ENCODE assay signal across 8 mouse cellular contexts in the genomic region with DNA sequence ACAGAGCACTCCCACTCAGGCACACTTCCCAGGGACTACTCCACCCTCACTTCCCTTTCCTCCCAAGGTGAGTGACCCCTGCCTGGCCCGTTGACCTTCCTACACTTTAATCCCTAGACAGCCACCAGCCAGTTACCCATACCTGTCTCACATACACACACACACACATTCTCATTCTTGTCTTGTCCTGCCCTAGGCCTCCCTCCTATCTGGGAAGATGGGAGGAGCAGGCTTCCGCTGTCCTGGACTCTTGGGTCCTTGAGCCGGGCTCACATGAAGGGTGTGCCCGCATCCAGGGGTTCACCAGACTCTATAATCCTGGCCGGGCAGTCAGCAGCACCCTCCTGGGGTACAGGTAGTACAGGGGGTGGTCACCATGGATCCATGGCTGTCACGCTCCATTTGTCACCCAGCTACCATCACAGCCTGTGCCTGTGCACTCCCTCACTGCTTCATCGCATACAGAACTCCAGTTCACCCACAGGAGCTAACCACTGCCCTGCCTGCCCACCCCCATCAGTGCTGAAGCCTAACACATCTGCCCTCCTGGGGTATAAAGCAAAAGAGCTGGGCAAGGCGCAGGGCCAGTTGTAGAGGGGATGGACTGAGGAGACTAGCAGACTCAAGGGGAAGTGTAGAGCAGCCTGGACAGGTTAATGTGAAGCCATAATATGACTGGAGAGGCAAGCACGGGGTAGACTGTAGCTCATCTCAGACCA. TPM values are rescaled to one million over a fixed set of nuclear protein-coding genes. Genes with fewer than 3 reads are reported as not detected.
A peak's percentile ranks its signal among the peaks of the same experiment; 100 is the strongest.
DNase-seq lines count a peak whose midpoint lies in the region; ATAC-seq and TF ChIP-seq lines count a peak whose summit lies in the region.
"Had no signal": no experiment of that assay in that cellular context is flagged by ENCODE, and none has a peak within 500 bp of the region (broad histone marks: within the 10 kb centered on the region; RNA-seq: fewer than 3 reads in every experiment).

No protein-coding gene starts in this region.

- DNase-seq in lung, postnatal 0 days (ENCODE audit: low spot score): peak; percentile 19
- no peak for DNase-seq in lung, postnatal 10 days
- no peak for DNase-seq in liver, embryonic 11.5 days (ENCODE audit: low spot score)
- DNase-seq in stomach, postnatal 0 days (ENCODE audit: low spot score): no peak
- no peak for DNase-seq in frontal cortex, postnatal 10 days (ENCODE audit: low spot score in 2 of 2)
- no peak for DNase-seq in cerebellum, adult 11-12 months
- DNase-seq: spleen, adult 18-20 months had no signal

- H3K9me3 ChIP-seq in lung, postnatal 0 days (ENCODE audit: low read length): no peaks in the 10 kb centered on the region
- no peaks in the 10 kb centered on the region for H3K9me3 ChIP-seq in forebrain, embryonic 16.5 days (ENCODE audit: control insufficient read depth, low read length)
- H3K9me3 ChIP-seq in liver, embryonic 11.5 days (ENCODE audit: control insufficient read depth, low read length): no peaks in the 10 kb centered on the region
- no peaks in the 10 kb centered on the region for H3K9me3 ChIP-seq in stomach, postnatal 0 days (ENCODE audit: control insufficient read depth, low read length)

- no peak overlapping the region for H3K9ac ChIP-seq in lung, postnatal 0 days (replicated peaks; ENCODE audit: low read depth)
- no peak overlapping the region; the same call in 1 of the 2 replicates for H3K9ac ChIP-seq in forebrain, embryonic 16.5 days (replicated peaks; ENCODE audit: low read depth, low read length)
- H3K9ac ChIP-seq in liver, embryonic 11.5 days (ENCODE audit: low read depth, low read length): peak overlapping the region; percentile 73
- peak overlapping the region; percentile 63; the same call in 1 of the 2 replicates for H3K9ac ChIP-seq in stomach, postnatal 0 days (ENCODE audit: low read length)

- H3K4me2 ChIP-seq in lung, postnatal 0 days (replicated peaks; ENCODE audit: low read depth, low read length): peak overlapping the region; percentile 52
- no peak overlapping the region for H3K4me2 ChIP-seq in forebrain, embryonic 16.5 days (ENCODE audit: low read length)
- peak overlapping the region; percentile 79 for H3K4me2 ChIP-seq in liver, embryonic 11.5 days
- peak overlapping the region; percentile 59; the same call in 1 of the 2 replicates for H3K4me2 ChIP-seq in stomach, postnatal 0 days (replicated peaks; ENCODE audit: low read depth)

- ATAC-seq in lung, postnatal 0 days: no peak
- 0 out of 2 replicates have a peak, but pooled peaks have one; percentile 19 for ATAC-seq in forebrain, embryonic 16.5 days
- no peak for ATAC-seq in liver, embryonic 11.5 days (replicated peaks; ENCODE audit: low FRiP score)
- 0 out of 2 replicates have a peak, but pooled peaks have one; percentile 7 for ATAC-seq in stomach, postnatal 0 days (ENCODE audit: low FRiP score, low TSS enrichment)

- no peak overlapping the region for H3K27ac ChIP-seq in lung, postnatal 0 days (ENCODE audit: low read length)
- no peak overlapping the region for H3K27ac ChIP-seq in forebrain, embryonic 16.5 days (ENCODE audit: low read length)
- peak overlapping the region; percentile 87 for H3K27ac ChIP-seq in liver, embryonic 11.5 days (ENCODE audit: low read depth, low read length)
- peak overlapping the region; percentile 86 for H3K27ac ChIP-seq in stomach, postnatal 0 days (replicated peaks)

- H3K27me3 ChIP-seq in lung, postnatal 0 days (replicated peaks; ENCODE audit: insufficient read depth, low read length): no peaks in the 10 kb centered on the region
- no peaks in the 10 kb centered on the region for H3K27me3 ChIP-seq in forebrain, embryonic 16.5 days (replicated peaks; ENCODE audit: control insufficient read depth, insufficient read depth, low read length)
- H3K27me3 ChIP-seq in liver, embryonic 11.5 days (replicated peaks; ENCODE audit: control insufficient read depth, insufficient read depth, low read length): no peaks in the 10 kb centered on the region
- H3K27me3 ChIP-seq in stomach, postnatal 0 days (ENCODE audit: control insufficient read depth, insufficient read depth, low read length): no peaks in the 10 kb centered on the region

- TF ChIP-seq EP300 in lung, postnatal 0 days (IDR thresholded peaks at IDR 0.05): no peak
- TF ChIP-seq EP300 in stomach, postnatal 0 days (optimal IDR thresholded peaks at IDR 0.05): no peak

- 68% methylated on average over 9 of the region's 9 CpGs for WGBS in lung, postnatal 0 days
- whole genome bisulfite sequencing in forebrain, embryonic 16.5 days: 73% methylated on average over 9 of the region's 9 CpGs
- WGBS in liver, embryonic 11.5 days: 63% methylated on average over 9 of the region's 9 CpGs
- 73% methylated on average over 9 of the region's 9 CpGs for WGBS in stomach, postnatal 0 days

- H3K4me1 ChIP-seq in lung, postnatal 0 days (ENCODE audit: insufficient read depth, low read depth, low read length): peaks cover 7% of the 10 kb centered on the region; the same call in 1 of the 2 replicates
- H3K4me1 ChIP-seq in forebrain, embryonic 16.5 days (replicated peaks; ENCODE audit: control insufficient read depth, insufficient read depth, low read length): peaks cover 12% of the 10 kb centered on the region
- H3K4me1 ChIP-seq in liver, embryonic 11.5 days (replicated peaks; ENCODE audit: control insufficient read depth, insufficient read depth, low read length): peaks cover 26% of the 10 kb centered on the region
- H3K4me1 ChIP-seq in stomach, postnatal 0 days (replicated peaks; ENCODE audit: control insufficient read depth, insufficient read depth): peaks cover 6% of the 10 kb centered on the region; the same call in 1 of the 2 replicates

- 0 out of 2 replicates have a peak, but pooled peaks cover 9% of the 10 kb centered on the region for H3K36me3 ChIP-seq in lung, postnatal 0 days (ENCODE audit: insufficient read depth, low read length)
- no peaks in the 10 kb centered on the region for H3K36me3 ChIP-seq in forebrain, embryonic 16.5 days (ENCODE audit: control insufficient read depth, insufficient read depth)
- H3K36me3 ChIP-seq in liver, embryonic 11.5 days (ENCODE audit: control insufficient read depth, insufficient read depth, low read length): peaks cover 21% of the 10 kb centered on the region; the same call in 1 of the 2 replicates
- peaks cover 7% of the 10 kb centered on the region; the same call in 1 of the 2 replicates for H3K36me3 ChIP-seq in stomach, postnatal 0 days (ENCODE audit: control insufficient read depth, insufficient read depth, low read length)

- H3K4me3 ChIP-seq in lung, postnatal 0 days (ENCODE audit: low read depth, low read length): no peak overlapping the region
- H3K4me3 ChIP-seq in forebrain, embryonic 16.5 days (replicated peaks; ENCODE audit: low read length): no peak overlapping the region
- H3K4me3 ChIP-seq in liver, embryonic 11.5 days (ENCODE audit: low read depth, low read length): peak overlapping the region; percentile 41
- no peak overlapping the region for H3K4me3 ChIP-seq in stomach, postnatal 0 days (ENCODE audit: low read depth, low read length)

- TF ChIP-seq CTCF in lung, postnatal 0 days (IDR thresholded peaks at IDR 0.05): no peak
- TF ChIP-seq CTCF in stomach, postnatal 0 days (IDR thresholded peaks at IDR 0.05; ENCODE audit: low read depth): no peak

RNA-seq across cellular contexts. Expression of a gene that starts 6.7 kb away (rescaled TPM):
- polyA plus RNA-seq in lung, postnatal 0 days (2015; fragmentation: Nextera tagmentation; extraction: Ambion mirVana): 91.0 and 95.6 TPM in 2 replicates
- 61.3 and 64.2 TPM in 2 replicates for polyA plus RNA-seq in forebrain, embryonic 16.5 days (2015; fragmentation: Nextera tagmentation; extraction: Ambion mirVana)
- 299 and 304 TPM in 2 replicates for polyA plus RNA-seq in liver, embryonic 11.5 days (2014; fragmentation: Nextera tagmentation; extraction: Ambion mirVana)
- 119 and 126 TPM in 2 replicates for polyA plus RNA-seq in stomach, postnatal 0 days (2015; fragmentation: Nextera tagmentation; extraction: Ambion mirVana)

RNA-seq across cellular contexts. Expression of a gene that starts 21.9 kb away (rescaled TPM):
- polyA plus RNA-seq in lung, postnatal 0 days (2015; fragmentation: Nextera tagmentation; extraction: Ambion mirVana): 1,667 and 1,708 TPM in 2 replicates
- 2,318 and 2,532 TPM in 2 replicates for polyA plus RNA-seq in forebrain, embryonic 16.5 days (2015; fragmentation: Nextera tagmentation; extraction: Ambion mirVana)
- polyA plus RNA-seq in liver, embryonic 11.5 days (2014; fragmentation: Nextera tagmentation; extraction: Ambion mirVana): 1,141 and 1,182 TPM in 2 replicates
- 1,343 and 1,357 TPM in 2 replicates for polyA plus RNA-seq in stomach, postnatal 0 days (2015; fragmentation: Nextera tagmentation; extraction: Ambion mirVana)

RNA-seq across cellular contexts. Expression of a gene that starts 24.3 kb away (rescaled TPM):
- 14.5 and 15.0 TPM in 2 replicates for polyA plus RNA-seq in lung, postnatal 0 days (2015; fragmentation: Nextera tagmentation; extraction: Ambion mirVana)
- polyA plus RNA-seq in forebrain, embryonic 16.5 days (2015; fragmentation: Nextera tagmentation; extraction: Ambion mirVana): 37.6 and 42.1 TPM in 2 replicates
- polyA plus RNA-seq in liver, embryonic 11.5 days (2014; fragmentation: Nextera tagmentation; extraction: Ambion mirVana): 28.9 and 34.1 TPM in 2 replicates
- polyA plus RNA-seq in stomach, postnatal 0 days (2015; fragmentation: Nextera tagmentation; extraction: Ambion mirVana): 8.3 and 9.1 TPM in 2 replicates

RNA-seq across cellular contexts. Expression of a gene that starts 31.4 kb away (rescaled TPM):
- polyA plus RNA-seq in lung, postnatal 0 days (2015; fragmentation: Nextera tagmentation; extraction: Ambion mirVana): 3.8 and 4.2 TPM in 2 replicates
- polyA plus RNA-seq in forebrain, embryonic 16.5 days (2015; fragmentation: Nextera tagmentation; extraction: Ambion mirVana): 0.67 and 0.80 TPM in 2 replicates
- polyA plus RNA-seq in liver, embryonic 11.5 days (2014; fragmentation: Nextera tagmentation; extraction: Ambion mirVana): 0.60 and 0.77 TPM in 2 replicates
- polyA plus RNA-seq in stomach, postnatal 0 days (2015; fragmentation: Nextera tagmentation; extraction: Ambion mirVana): 12.7 and 14.6 TPM in 2 replicates

Comparison
In these comparisons a context has a peak if more than half of its experiments do, and no peak if none do; other contexts are left out.
1. ATAC-seq: peak in forebrain, embryonic 16.5 days (single experiment) and stomach, postnatal 0 days (single experiment); none in lung, postnatal 0 days (single experiment) and liver, embryonic 11.5 days (single experiment).
2. H3K27ac ChIP-seq: peak in liver, embryonic 11.5 days (single experiment) and stomach, postnatal 0 days (single experiment); none in lung, postnatal 0 days (single experiment) and forebrain, embryonic 16.5 days (single experiment).
3. H3K9ac ChIP-seq: peak in liver, embryonic 11.5 days (single experiment) and stomach, postnatal 0 days (single experiment); none in lung, postnatal 0 days (single experiment) and forebrain, embryonic 16.5 days (single experiment).